Mouse (Mus musculus) right cerebral cortex, postnatal 25 days (tissue): ENCODE data around the gene Leo1.
"Not testable (repeated sequence)": the region's sequence is repeated elsewhere in the genome, so short reads cannot be mapped to it uniquely, and the experiment has no call there.

Experiments used
- DNase-seq: peaks from one replicate; pipeline ENCODE4 v3.0.0; 2022

The Leo1 gene

DNA sequence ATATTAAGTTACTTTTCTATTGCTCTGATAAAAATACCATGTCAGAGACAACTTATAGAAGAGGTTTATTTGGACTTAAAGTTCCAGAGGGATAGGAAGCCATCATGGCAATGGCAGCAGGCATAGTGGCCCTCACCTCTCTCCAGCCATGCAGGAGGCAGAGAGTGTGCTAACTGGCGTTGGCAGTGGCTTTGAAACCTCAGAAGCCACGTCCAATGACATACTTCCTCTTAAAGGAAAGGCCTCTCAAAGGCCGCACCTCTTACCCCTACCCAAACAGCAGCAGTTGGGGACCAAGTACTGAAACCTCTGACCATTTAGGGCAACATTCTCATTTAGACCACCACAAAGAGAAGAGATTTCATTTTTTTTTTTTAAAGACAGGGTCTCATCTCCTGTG, 35.9 kb downstream of the Leo1 start:
- DNase-seq: no peak

DNA sequence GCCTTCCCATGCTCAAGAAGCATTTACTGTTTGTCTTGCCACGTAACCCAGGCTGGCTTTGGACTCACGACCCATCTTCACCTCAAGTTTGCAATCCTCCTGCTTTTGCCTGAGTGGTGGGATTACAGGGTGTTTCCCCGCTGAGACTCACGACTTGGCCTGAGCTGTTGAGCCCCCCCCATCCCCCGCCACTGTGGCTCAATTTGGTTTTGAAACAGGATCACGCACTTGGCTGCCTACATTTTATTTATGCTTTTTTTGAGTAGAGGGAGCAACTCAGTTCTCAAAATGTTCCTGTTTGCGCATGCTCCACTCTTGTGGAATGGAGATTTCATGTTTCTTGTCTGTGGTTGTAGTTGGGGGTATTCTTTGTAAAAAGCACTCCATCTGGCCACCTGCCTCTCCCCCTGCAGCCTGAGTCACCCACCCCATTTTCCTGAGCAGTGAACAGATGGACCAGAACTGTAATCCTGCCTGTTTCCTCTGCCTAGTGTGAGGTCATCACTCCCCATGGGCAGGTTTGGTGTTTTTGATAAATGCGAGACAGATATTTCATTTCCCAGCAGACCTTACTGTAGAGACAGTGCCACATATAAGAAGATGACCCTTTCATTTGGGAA, 37.9 kb downstream of the Leo1 start:
- DNase-seq: peak; percentile 42

DNA sequence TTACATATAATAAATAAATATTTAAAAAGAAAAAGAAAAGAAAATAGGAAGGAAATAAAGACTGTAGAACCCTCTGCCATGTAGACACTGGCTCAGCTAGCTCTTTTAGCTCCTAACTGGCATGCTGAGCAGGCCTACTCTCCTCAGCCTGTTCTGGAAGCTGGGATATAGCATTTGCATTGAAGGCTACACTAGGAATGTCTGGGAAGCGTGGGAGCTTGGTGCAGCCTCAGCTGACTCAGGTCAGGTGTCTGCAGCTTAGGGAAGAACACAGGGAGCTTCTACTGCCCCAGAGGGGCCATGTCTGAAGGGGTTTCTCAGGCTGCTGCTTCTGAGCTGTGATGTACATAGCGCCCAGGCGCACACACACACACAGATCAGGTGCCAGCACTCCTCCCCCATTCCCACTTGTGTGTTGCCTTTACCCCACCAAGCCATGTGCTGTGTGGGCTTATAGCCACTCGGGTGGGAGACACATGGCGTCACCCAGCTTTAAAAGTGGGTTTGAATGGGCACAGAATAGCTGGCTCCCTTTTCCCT, 39.3 kb downstream of the Leo1 start:
- no peak for DNase-seq

DNA sequence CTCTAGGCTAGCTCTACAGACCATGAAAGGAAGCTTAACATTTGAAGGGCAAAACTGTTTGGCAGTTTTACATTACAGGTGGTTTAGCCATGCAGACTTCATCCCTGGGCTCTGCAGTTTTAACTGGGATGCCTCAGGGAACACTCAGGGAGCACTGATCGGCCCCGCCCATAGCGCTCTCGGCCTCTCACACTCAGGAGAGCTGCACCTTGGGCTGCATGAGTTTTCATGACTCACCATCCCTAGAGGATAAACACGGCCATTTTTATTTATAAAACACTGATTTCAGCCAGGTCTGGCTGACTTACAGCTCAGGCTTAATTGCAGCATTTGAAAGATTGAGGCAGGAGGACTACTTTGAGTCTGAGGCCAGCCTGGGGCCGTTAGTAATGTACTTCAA, 43.9 kb downstream of the Leo1 start:
- DNase-seq: no peak

DNA sequence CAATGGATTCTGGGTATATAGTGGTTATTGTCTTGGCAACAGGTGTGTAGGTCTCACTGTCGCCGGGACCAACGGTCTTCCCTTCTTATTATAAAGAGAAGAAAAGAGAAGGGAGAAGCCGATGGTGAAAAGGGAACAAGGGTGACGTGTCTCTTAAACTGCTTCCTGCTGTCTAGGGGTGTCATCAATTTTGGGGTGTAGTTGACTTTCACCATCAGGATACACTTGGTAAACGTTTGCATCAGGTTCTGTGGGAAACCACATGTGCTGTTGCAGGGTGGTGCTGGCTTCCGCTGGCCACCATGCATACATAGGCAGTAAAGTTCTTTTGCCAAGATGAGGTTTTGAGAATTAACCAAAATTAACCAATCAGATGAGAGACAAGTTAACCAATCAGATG, 46.9 kb downstream of the Leo1 start:
- not testable (repeated sequence) for DNase-seq

DNA sequence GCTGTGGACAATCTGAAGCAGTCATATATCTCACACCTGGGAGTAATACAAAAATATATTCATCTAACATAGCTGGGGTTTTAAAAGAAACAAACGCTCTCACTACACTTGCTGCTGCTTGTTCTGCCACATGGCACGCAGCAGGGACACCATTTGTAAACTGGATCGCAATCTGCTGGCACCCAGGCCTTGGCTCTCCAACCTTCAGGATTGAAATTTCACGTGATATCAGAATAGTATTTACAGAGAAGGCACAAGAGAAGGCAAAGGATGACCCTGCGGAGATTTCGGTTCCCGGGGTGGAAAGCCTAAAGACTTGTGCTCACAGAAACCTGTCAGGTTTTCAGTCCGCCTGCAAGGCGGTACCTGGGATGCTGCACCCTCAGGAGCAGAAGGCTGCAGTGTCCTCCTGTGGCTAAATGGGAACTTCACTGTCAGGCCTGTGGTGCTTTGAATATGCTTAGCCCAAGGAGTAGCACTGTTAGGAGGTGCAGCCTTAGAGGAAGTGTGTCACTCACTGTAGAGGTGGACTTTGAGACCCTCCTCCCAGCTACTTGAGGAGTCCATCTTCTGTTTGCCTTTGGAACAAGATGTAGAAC, 53.2 kb downstream of the Leo1 start:
- no peak for DNase-seq

DNA sequence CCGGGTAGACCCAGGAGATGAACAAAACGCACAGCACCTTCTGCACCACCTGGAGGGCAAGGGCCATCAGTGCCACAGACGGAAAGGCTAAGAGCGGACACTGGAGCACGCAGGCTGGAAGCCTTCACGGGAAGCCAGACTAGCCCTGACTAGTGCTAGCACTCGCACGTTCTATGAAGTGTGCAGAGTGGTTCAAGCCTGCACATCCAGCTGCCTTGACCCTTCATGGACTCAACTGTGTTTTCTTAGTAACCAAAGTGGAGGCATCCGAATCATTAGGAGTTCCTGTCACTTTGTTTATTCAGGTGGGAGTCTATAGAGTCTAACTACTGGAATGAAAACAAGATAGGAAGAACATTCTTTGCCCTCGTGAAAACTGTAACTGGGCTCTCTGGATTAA, 54.6 kb downstream of the Leo1 start:
- no peak for DNase-seq

DNA sequence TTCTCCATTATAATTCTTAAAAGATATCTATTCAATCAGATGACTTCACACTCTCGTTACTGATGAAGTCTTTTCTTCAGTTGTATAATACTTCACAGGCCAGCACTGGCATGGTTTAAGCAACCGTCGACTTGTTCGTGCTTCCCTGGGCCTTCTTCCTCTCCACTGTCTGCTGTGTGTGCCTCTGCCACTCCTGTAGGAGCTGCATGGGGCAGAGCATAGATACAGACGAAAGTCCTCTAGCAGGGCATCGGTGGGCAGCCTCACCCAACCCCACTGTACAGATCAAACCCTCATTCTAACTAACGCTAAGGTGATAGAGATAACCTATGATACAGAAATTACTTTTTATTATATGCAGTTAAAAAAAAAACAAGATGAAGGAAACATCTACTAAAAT, 57.2 kb downstream of the Leo1 start:
- DNase-seq: no peak

DNA sequence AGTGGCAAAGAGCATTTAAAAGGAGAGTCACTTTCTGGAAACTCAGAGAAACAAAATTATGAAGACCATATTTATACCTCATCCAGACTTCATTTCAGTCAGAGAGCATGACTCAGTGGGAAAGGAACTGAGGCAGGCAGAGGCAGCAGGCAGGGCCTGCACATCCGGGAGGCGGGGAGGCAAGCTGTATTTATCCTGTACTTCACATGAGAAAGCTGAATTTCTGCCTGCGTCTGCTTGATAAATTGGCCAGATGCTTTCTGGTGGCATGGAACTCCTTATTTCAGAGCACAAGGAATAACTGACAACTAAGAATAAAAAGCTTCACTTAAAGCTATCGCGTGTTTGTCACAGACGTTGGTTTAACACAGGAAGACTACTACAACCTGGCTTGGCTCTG, 63.0 kb downstream of the Leo1 start:
- DNase-seq: no peak

DNA sequence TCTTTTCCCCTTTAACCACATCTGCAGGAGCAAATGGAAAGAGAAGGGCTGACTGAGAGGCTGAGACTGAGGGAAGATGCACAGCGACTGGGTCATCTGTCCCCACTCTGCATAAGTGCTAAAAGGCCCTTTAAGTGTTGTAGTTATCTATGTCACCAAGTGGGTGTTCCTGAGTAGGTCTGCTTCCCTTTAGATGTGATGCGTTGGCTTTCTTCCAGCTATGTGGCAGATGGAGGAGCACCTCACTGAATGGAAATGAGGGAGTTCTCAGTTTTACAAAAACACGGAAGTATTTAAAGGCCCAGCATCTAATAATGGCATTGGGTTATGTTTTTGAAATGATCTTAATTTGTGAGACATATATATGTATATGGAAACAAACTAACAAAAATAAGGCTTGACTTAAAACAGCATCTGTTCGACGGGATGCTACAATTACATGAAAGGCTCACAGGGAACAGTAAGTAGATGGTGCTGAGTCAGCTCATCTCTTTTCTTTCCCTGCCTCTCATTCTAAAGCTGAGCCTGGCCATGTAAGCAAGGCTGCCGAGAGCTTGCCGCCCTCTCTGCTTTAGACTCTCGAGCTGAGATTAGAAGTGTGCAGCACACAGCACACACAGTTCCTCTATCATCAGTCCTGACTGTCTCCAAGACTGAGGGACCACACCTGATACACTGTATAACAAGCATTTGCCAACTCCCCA, 70.1 kb downstream of the Leo1 start:
- no peak for DNase-seq

DNA sequence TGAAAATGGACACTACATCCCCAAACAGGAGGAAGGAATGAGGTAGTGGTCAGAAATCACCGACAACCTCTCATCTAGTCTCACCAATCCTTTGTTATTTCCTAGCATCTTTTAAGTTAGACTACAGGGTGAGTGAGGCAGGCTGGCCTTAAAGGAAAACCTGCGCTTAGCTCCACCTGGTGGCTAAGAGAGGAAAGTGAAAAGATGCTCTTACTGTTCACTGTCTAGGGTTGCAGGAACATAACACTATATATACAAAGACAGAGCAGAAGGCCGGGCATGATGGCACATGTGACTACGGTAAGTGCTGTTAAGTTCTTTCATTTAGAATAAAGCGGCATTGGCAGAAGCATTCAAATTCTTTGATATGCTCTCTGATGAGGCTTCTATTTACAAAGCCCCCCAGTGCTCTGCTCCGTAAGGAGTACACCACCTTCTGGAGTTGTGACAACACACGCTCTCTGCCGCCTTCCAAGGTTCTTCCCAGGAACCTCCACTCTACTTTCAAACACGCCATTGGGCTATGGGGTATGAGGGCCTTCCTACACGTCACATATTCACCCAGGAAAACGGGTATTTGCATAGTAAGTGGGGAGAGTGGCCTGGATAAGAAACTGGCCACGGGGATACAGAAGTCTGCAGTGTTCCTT, 74.3 kb downstream of the Leo1 start:
- DNase-seq: peak; percentile 36
